Mouse (Mus musculus): ENCODE results near the gene Eml6.

DNA sequence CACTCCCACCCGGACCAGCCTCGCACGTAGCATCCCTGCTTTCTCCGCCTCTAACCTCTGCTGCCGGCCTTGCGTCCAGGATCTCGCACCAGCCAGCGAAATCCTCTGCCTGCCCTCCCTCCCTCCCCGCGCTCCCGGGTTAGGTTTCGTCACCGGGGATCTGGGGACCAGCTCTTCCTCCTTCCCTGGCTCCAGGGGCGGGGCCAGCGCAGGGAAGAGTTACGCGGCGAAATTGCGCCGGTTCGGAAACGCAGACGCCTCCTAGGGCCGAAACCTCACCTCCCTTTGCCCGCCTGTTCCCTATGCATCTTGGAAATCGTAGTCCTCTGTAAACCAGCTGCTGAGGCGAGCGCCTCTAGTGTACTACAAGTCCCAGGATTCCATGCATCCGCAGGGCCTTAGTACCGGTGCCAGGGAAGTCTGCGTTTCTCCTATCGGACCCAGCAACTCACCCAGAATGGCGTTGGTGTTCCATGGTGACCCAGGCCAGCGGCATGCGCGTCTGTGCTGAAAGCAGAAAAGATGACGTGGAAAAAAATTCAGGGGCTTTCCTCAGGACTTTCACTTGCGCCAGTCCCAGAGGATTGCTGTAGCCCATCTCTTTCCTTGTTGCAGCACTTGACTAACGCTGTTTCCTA, at the start of gene Eml6:
- TF ChIP-seq POLR2A (IDR thresholded peaks at IDR 0.05; ENCODE audit: borderline replicate concordance, control insufficient read depth, low read depth, low read length) (peak; percentile 44; the same call in 1 of the 2 replicates), CTCF (IDR thresholded peaks at IDR 0.05; ENCODE audit: control insufficient read depth, insufficient read depth, low read length) (no peak)

Measured in bone marrow, adult 2 months (tissue).